Mouse (Mus musculus) forebrain, embryonic 16.5 days (tissue): ENCODE data around the gene Mpl. TPM values are rescaled to one million over a fixed set of nuclear protein-coding genes. Genes with fewer than 3 reads are reported as not detected.

Source experiments
- ATAC-seq: fragments of 200-750 bp; cut with Nextera tagmentation; 2 replicates; pipeline ENCODE4 v1.8.0; 2017; ENCODE audit warnings: mild to moderate bottlenecking, moderate library complexity
- H3K27ac ChIP-seq: fragments of 300-500 bp; sonication (generic); 2 replicates; pipeline ENCODE4 v1.5.1; 2014; ENCODE audit warnings: low read length, control low read depth
- H3K27me3 ChIP-seq: fragments of 300-500 bp; sonication (generic); replicated peaks from 2 replicates; pipeline ENCODE4 v1.6.1; 2014; ENCODE audit warnings: low read length; ENCODE audit not compliant: control insufficient read depth, insufficient read depth
- H3K36me3 ChIP-seq: fragments of 300-500 bp; sonication (generic); 2 replicates; pipeline ENCODE4 v1.6.1; 2014; ENCODE audit not compliant: control insufficient read depth, insufficient read depth
- H3K4me1 ChIP-seq: fragments of 300-500 bp; sonication (generic); replicated peaks from 2 replicates; pipeline ENCODE4 v1.6.1; 2014; ENCODE audit warnings: low read length; ENCODE audit not compliant: control insufficient read depth, insufficient read depth
- H3K4me2 ChIP-seq: fragments of 300-500 bp; sonication (generic); 2 replicates; pipeline ENCODE4 v1.6.1; 2014; ENCODE audit warnings: mild to moderate bottlenecking, low read length, control low read depth
- H3K4me3 ChIP-seq: fragments of 300-500 bp; sonication (generic); replicated peaks from 2 replicates; pipeline ENCODE4 v1.5.1; 2014; ENCODE audit warnings: mild to moderate bottlenecking, low read length, control low read depth
- H3K9ac ChIP-seq: fragments of 300-500 bp; sonication (generic); replicated peaks from 2 replicates; pipeline ENCODE4 v1.6.1; 2014; ENCODE audit warnings: low read depth, low read length, control low read depth
- H3K9me3 ChIP-seq: fragments of 300-500 bp; sonication (generic); 2 replicates; pipeline ENCODE4 v1.6.1; 2016; ENCODE audit warnings: low read length; ENCODE audit not compliant: control insufficient read depth
- WGBS: fragments of 180-500 bp; shearing (Covaris S2); extraction: QIAGEN DNeasy Blood & Tissue Kit; methylation state at CpG from one replicate; pipeline ENCODE4 v1.1.7; 2014; 5-methylcytosine and 5-hydroxymethylcytosine counted together
- polyA plus RNA-seq: library from polyadenylated mRNA; unstranded; fragments of >200 nt; fragmentation: Nextera tagmentation; extraction: Ambion mirVana; gene quantifications from 2 replicates; pipeline ENCODE4 v1.2.1, GENCODE M21; 2015

The Mpl gene
- 0.22 TPM in 1 of 2 replicates, not detected in the other for polyA plus RNA-seq

GRCm38 (mm10) chr4:118457345-118457975 is at the start of gene Mpl:
Mpl (minus strand) TSS chr4:118457513.
- H3K4me1 ChIP-seq = no peaks in the 10 kb centered on the region
- H3K9me3 ChIP-seq = no peaks in the 10 kb centered on the region
- no peak within 1 kb of the TSS for H3K27ac ChIP-seq
- H3K36me3 ChIP-seq = no peaks in the 10 kb centered on the region
- ATAC-seq = no peak
- no peak within 1 kb of the TSS for H3K4me2 ChIP-seq
- H3K4me3 ChIP-seq = no peak within 1 kb of the TSS
- WGBS = 83% methylated on average over 9 of the region's 9 CpGs
- H3K27me3 ChIP-seq = no peaks in the 10 kb centered on the region
- no peak within 1 kb of the TSS for H3K9ac ChIP-seq

- no peaks in the 10 kb centered on the region for H3K4me1 ChIP-seq
- no peak overlapping the region for H3K9ac ChIP-seq
- H3K36me3 ChIP-seq = no peaks in the 10 kb centered on the region
- no peak overlapping the region for H3K27ac ChIP-seq
- ATAC-seq = no peak
- H3K4me3 ChIP-seq = no peak overlapping the region
- no peaks in the 10 kb centered on the region for H3K9me3 ChIP-seq
- WGBS = 80% methylated on average over 3 of the region's 3 CpGs
- no peaks in the 10 kb centered on the region for H3K27me3 ChIP-seq
- H3K4me2 ChIP-seq = no peak overlapping the region
These were observed 48.2 kb upstream of the Mpl start for GRCm38 (mm10) chr4:118505551-118505950.

- no peak overlapping the region for H3K4me2 ChIP-seq
- H3K9me3 ChIP-seq = no peaks in the 10 kb centered on the region
- H3K4me3 ChIP-seq = no peak overlapping the region
- no peaks in the 10 kb centered on the region for H3K27me3 ChIP-seq
- H3K36me3 ChIP-seq = no peaks in the 10 kb centered on the region
- WGBS = 69% methylated on average over 9 of the region's 9 CpGs
- no peaks in the 10 kb centered on the region for H3K4me1 ChIP-seq
- no peak overlapping the region for H3K9ac ChIP-seq
- no peak overlapping the region for H3K27ac ChIP-seq
- ATAC-seq = no peak
These were observed 43.5 kb upstream of the Mpl start for GRCm38 (mm10) chr4:118500792-118501191.

- no peak overlapping the region for H3K4me2 ChIP-seq
- WGBS = 60% methylated on average over 6 of the region's 6 CpGs
- no peak overlapping the region for H3K27ac ChIP-seq
- no peaks in the 10 kb centered on the region for H3K4me1 ChIP-seq
- H3K4me3 ChIP-seq = no peak overlapping the region
- ATAC-seq = no peak
- no peaks in the 10 kb centered on the region for H3K36me3 ChIP-seq
- H3K9me3 ChIP-seq = no peaks in the 10 kb centered on the region
- no peaks in the 10 kb centered on the region for H3K27me3 ChIP-seq
- no peak overlapping the region for H3K9ac ChIP-seq
These were observed 42.9 kb upstream of the Mpl start for GRCm38 (mm10) chr4:118500171-118500724.

GRCm38 (mm10) chr4:118490461-118490860 is 33.1 kb upstream of the Mpl start:
- H3K4me1 ChIP-seq = no peaks in the 10 kb centered on the region
- H3K9me3 ChIP-seq = no peaks in the 10 kb centered on the region
- H3K9ac ChIP-seq = no peak overlapping the region
- no peak overlapping the region for H3K4me2 ChIP-seq
- no peak for ATAC-seq
- no peaks in the 10 kb centered on the region for H3K27me3 ChIP-seq
- no peak overlapping the region for H3K27ac ChIP-seq
- H3K4me3 ChIP-seq = no peak overlapping the region
- H3K36me3 ChIP-seq = no peaks in the 10 kb centered on the region
- 92% methylated on average over 10 of the region's 10 CpGs for WGBS

GRCm38 (mm10) chr4:118489717-118490132 is 32.4 kb upstream of the Mpl start, which contains the start of gene Tie1:
Tie1 (minus strand) TSS chr4:118490061.
- Histone ChIP-seq H3K4me3 (no peak within 1 kb of the TSS), H3K9me3 (no peaks in the 10 kb centered on the region), H3K27me3 (no peaks in the 10 kb centered on the region), H3K9ac (no peak within 1 kb of the TSS), H3K27ac (no peak within 1 kb of the TSS), H3K36me3 (no peaks in the 10 kb centered on the region), H3K4me1 (no peaks in the 10 kb centered on the region), H3K4me2 (no peak within 1 kb of the TSS)
- 73% methylated on average over 8 of the region's 8 CpGs for WGBS
- no peak for ATAC-seq

GRCm38 (mm10) chr4:118476773-118477530 is 19.6 kb upstream of the Mpl start:
- Histone ChIP-seq H3K36me3 (no peaks in the 10 kb centered on the region), H3K27ac (no peak overlapping the region), H3K9ac (no peak overlapping the region), H3K4me3 (no peak overlapping the region), H3K4me1 (no peaks in the 10 kb centered on the region), H3K4me2 (no peak overlapping the region), H3K27me3 (no peaks in the 10 kb centered on the region), H3K9me3 (no peaks in the 10 kb centered on the region)
- ATAC-seq = no peak
- 52% methylated on average over 15 of the region's 15 CpGs for WGBS

- H3K9ac ChIP-seq = no peak overlapping the region
- H3K4me3 ChIP-seq = no peak overlapping the region
- WGBS = 92% methylated on average over 11 of the region's 11 CpGs
- H3K36me3 ChIP-seq = no peaks in the 10 kb centered on the region
- no peak for ATAC-seq
- no peaks in the 10 kb centered on the region for H3K9me3 ChIP-seq
- H3K27ac ChIP-seq = no peak overlapping the region
- no peaks in the 10 kb centered on the region for H3K4me1 ChIP-seq
- H3K27me3 ChIP-seq = no peaks in the 10 kb centered on the region
- H3K4me2 ChIP-seq = no peak overlapping the region
These were observed 15.4 kb upstream of the Mpl start for GRCm38 (mm10) chr4:118472687-118473086.

GRCm38 (mm10) chr4:118471281-118471680 is 14.0 kb upstream of the Mpl start:
- Histone ChIP-seq H3K27me3 (no peaks in the 10 kb centered on the region), H3K27ac (no peak overlapping the region), H3K4me1 (no peaks in the 10 kb centered on the region), H3K9ac (no peak overlapping the region), H3K9me3 (no peaks in the 10 kb centered on the region), H3K36me3 (no peaks in the 10 kb centered on the region), H3K4me3 (no peak overlapping the region), H3K4me2 (no peak overlapping the region)
- ATAC-seq = no peak
- 85% methylated on average over 6 of the region's 6 CpGs for WGBS
